Comparison of ENCODE assay signal across 8 mouse cellular contexts in the genomic region with DNA sequence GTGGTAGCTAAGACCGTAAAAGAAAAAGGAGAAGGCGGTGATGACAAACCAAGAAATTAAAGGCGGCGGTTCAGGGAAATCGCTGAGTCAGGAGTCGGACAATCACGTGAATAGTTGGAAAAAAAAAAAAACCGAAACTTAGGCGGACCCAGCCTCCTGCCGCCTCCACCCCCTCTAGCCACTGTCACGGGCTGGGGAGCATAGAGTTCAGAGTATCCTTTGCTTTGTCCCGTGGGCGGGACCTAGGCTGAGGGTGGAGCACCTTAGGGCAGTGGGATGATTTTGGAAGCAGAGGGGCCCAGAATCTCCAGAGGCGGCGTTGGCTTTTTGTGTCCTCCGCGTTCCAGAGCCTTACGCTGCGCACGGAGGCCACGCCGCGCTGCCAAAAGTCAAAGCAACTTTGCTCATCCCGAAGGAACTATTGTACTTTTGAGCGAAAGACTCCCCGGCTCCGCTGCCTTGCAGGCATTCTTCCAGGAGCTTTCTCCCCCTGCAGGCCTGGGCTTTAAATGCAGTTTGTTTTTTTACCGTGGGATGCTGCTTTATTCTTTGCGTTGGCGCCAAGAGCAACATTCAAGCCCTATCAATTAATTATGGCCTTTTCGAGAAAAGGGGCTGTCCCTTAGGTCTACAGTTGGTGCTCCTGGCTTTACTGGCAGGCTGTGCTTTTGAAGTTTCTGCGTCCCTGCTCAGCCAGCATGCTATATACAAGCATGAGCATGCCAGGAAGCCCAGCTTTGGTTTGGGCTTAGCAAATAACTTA. TPM values are rescaled to one million over a fixed set of nuclear protein-coding genes. Genes with fewer than 3 reads are reported as not detected.
DNase-seq lines count a peak whose midpoint lies in the region; ATAC-seq and TF ChIP-seq lines count a peak whose summit lies in the region.

No protein-coding gene starts in this region.

- 7% methylated on average over 32 of the region's 32 CpGs for WGBS in heart, embryonic 13.5 days
- 7% methylated on average over 32 of the region's 32 CpGs for WGBS in liver, embryonic 12.5 days (ENCODE audit: insufficient replicate concordance)
- 20% methylated on average over 32 of the region's 32 CpGs for WGBS in stomach, embryonic 15.5 days

- no peaks in the 10 kb centered on the region for H3K36me3 ChIP-seq in C2C12 (ENCODE audit: control insufficient read depth, insufficient read depth)
- no peaks in the 10 kb centered on the region for H3K36me3 ChIP-seq in heart, embryonic 13.5 days
- H3K36me3 ChIP-seq in liver, embryonic 12.5 days: no peaks in the 10 kb centered on the region
- H3K36me3 ChIP-seq in stomach, embryonic 15.5 days: no peaks in the 10 kb centered on the region

- no peaks in the 10 kb centered on the region for H3K4me1 ChIP-seq in heart, embryonic 13.5 days
- no peaks in the 10 kb centered on the region for H3K4me1 ChIP-seq in liver, embryonic 12.5 days
- H3K4me1 ChIP-seq in stomach, embryonic 15.5 days: no peaks in the 10 kb centered on the region

- no peak for TF ChIP-seq POLR2A in brain, embryonic 14.5 days (IDR thresholded peaks at IDR 0.05; ENCODE audit: borderline replicate concordance, extremely low read depth, insufficient read depth, insufficient read length, poor library complexity, severe bottlenecking)

- H3K79me3 ChIP-seq in C2C12 (ENCODE audit: low read depth): no peaks in the 10 kb centered on the region

- H3K9ac ChIP-seq in heart, embryonic 13.5 days: peak overlapping the region; percentile 72
- peak overlapping the region; percentile 57 for H3K9ac ChIP-seq in liver, embryonic 12.5 days
- H3K9ac ChIP-seq in stomach, embryonic 15.5 days: no peak overlapping the region

- H3K79me2 ChIP-seq in C2C12 (ENCODE audit: control insufficient read depth, insufficient read depth): no peaks in the 10 kb centered on the region

- ATAC-seq in erythroid progenitor cell, adult 5-6 weeks (replicated peaks; ENCODE audit: low FRiP score, poor library complexity, severe bottlenecking): peak; percentile 96
- peak; percentile 98 for ATAC-seq in heart, embryonic 13.5 days (ENCODE audit: extremely low read depth, insufficient number of reproducible peaks, low FRiP score, low TSS enrichment)
- ATAC-seq in liver, embryonic 12.5 days: peak; percentile 96
- peak; percentile 94 for ATAC-seq in stomach, embryonic 15.5 days (ENCODE audit: insufficient read depth, low FRiP score, low read depth)

- H3K4me2 ChIP-seq in heart, embryonic 13.5 days: peak overlapping the region; percentile 65
- H3K4me2 ChIP-seq in liver, embryonic 12.5 days: peak overlapping the region; percentile 69
- H3K4me2 ChIP-seq in stomach, embryonic 15.5 days: peak overlapping the region; percentile 47

- H3ac ChIP-seq in C2C12 (ENCODE audit: control insufficient read depth, insufficient read length, low read depth): no peak overlapping the region

- no peaks in the 10 kb centered on the region for H3K27me3 ChIP-seq in C2C12 (ENCODE audit: control insufficient read depth, insufficient read depth, insufficient read length)
- no peaks in the 10 kb centered on the region for H3K27me3 ChIP-seq in heart, embryonic 13.5 days (replicated peaks)
- no peaks in the 10 kb centered on the region for H3K27me3 ChIP-seq in liver, embryonic 12.5 days (replicated peaks)
- no peaks in the 10 kb centered on the region for H3K27me3 ChIP-seq in stomach, embryonic 15.5 days (replicated peaks)

- peak overlapping the region; percentile 25 for H3K4me3 ChIP-seq in C2C12 (ENCODE audit: insufficient read depth, poor library complexity, severe bottlenecking)
- H3K4me3 ChIP-seq in heart, embryonic 13.5 days: peak overlapping the region; percentile 58
- peak overlapping the region; percentile 58 for H3K4me3 ChIP-seq in liver, embryonic 12.5 days
- peak overlapping the region; percentile 50 for H3K4me3 ChIP-seq in stomach, embryonic 15.5 days (replicated peaks)

- H3K9me3 ChIP-seq in heart, embryonic 13.5 days: no peaks in the 10 kb centered on the region
- no peaks in the 10 kb centered on the region for H3K9me3 ChIP-seq in liver, embryonic 12.5 days (replicated peaks)
- H3K9me3 ChIP-seq in stomach, embryonic 15.5 days: no peaks in the 10 kb centered on the region

- peak; percentile 89 for DNase-seq in brain, embryonic 14.5 days (ENCODE audit: low read depth)
- peak; percentile 84 for DNase-seq in kidney, postnatal 10 days
- peak; percentile 33 to 58 for DNase-seq in natural killer cell, adult 2 months (ENCODE audit: low spot score in 2 of 2)

- H3K27ac ChIP-seq in heart, embryonic 13.5 days (replicated peaks): peak overlapping the region; percentile 94
- H3K27ac ChIP-seq in liver, embryonic 12.5 days: peak overlapping the region; percentile 79
- H3K27ac ChIP-seq in stomach, embryonic 15.5 days: peak overlapping the region; percentile 94

- TF ChIP-seq CTCF in C2C12 (IDR thresholded peaks at IDR 0.05; ENCODE audit: control insufficient read depth, insufficient read depth, insufficient read length): no peak
- peak; percentile 63; the same call in 1 of the 2 replicates for TF ChIP-seq CTCF in brain, embryonic 14.5 days (IDR thresholded peaks at IDR 0.05; ENCODE audit: borderline replicate concordance, extremely low read depth, insufficient read depth, insufficient read length)

TF ChIP-seq in C2C12, 6 proteins besides CTCF, POLR2A, EP300 and RAD21:
- TF ChIP-seq USF1 (IDR thresholded peaks at IDR 0.05; ENCODE audit: low read depth) (peak; percentile 57), CEBPB (IDR thresholded peaks at IDR 0.05; ENCODE audit: low read depth) (no peak), MYOG (IDR thresholded peaks at IDR 0.05; ENCODE audit: control insufficient read depth, extremely low read depth, insufficient read length) (no peak), FOSL1 (IDR thresholded peaks at IDR 0.05; ENCODE audit: insufficient read depth, low read length, poor library complexity, severe bottlenecking) (no peak)

RNA-seq across cellular contexts. Expression of a gene that starts 17.5 kb away (rescaled TPM):
- polyA plus RNA-seq in C2C12 (2012; fragmentation: generic; extraction: Trizol): 50.8 TPM
- polyA plus RNA-seq in brain, embryonic 14.5 days (2012; rRNA removed): 40.6 and 49.5 TPM in 2 replicates
- total RNA-seq in erythroid progenitor cell, adult 5-6 weeks (2015; ENCODE audit: low replicate concordance): 79.6 and 86.1 TPM in 2 replicates
- total RNA-seq in erythroid progenitor cell, adult 5-6 weeks (2017; ENCODE audit: low replicate concordance): 42.2 and 54.8 TPM in 2 replicates
- 122 and 129 TPM in 2 replicates for polyA plus RNA-seq in heart, embryonic 13.5 days (2015; fragmentation: Nextera tagmentation; extraction: Ambion mirVana)
- 46.5 and 48.6 TPM in 2 replicates for polyA plus RNA-seq in liver, embryonic 12.5 days (2016; fragmentation: Nextera tagmentation; extraction: Ambion mirVana)
- polyA plus RNA-seq in stomach, embryonic 15.5 days (2015; fragmentation: Nextera tagmentation; extraction: Ambion mirVana): 143 and 145 TPM in 2 replicates

Comparison
In these comparisons a context has a peak if more than half of its experiments do, and no peak if none do; other contexts are left out.
1. Peak in every context shown above with its lines: DNase-seq, ATAC-seq, H3K4me3 ChIP-seq and H3K27ac ChIP-seq.